Mouse (Mus musculus): Measurements from ENCODE around the gene Ldb3.

DNA sequence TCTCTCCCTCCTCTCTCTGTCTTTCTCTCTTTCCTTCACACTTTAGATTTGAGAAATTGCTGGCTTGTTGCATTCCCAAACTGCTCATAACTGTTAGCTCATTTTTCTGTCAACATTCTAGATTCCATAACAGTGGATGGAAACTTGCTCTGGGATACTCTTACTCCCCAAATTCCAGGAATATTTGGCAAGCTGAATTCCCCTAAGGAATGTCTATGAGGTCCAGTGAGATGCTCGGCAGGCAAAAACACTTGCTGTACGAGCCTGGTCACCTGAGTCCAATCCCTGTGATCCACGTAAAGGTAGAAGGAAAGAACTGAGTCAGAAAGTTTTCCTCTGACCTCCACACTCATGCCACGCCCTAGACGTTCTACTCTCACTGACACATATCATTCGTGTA lies 55.9 kb downstream of the Ldb3 start:
- TF ChIP-seq CTCF (IDR thresholded peaks at IDR 0.05; ENCODE audit: extremely low read depth, insufficient read length, insufficient replicate concordance, low read depth, low read length) (no peak), POLR2A (IDR thresholded peaks at IDR 0.05; ENCODE audit: low read depth, low read length) (no peak)

All from small intestine, adult 2 months (tissue).